Comparison of ENCODE assay signal across 16 mouse cellular contexts in the genomic region with DNA sequence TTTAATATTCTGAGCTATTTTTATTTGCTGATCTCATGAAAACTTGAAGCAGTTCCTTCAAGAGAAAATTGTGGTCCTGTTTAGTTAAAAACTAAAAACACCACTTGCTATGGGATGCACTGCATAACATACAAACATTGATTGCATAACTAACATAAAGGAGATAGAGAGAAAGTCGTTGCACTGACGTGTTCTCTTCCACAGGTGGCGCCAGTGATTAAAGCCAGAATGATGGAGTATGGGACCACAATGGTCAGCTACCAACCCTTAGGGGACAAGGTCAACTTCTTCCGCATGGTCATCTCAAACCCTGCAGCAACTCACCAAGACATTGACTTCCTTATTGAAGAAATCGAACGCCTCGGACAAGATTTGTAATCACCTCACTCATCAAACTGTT.
A peak's percentile ranks its signal among the peaks of the same experiment; 100 is the strongest.
DNase-seq lines count a peak whose midpoint lies in the region; ATAC-seq and TF ChIP-seq lines count a peak whose summit lies in the region.
"Had no signal": no experiment of that assay in that cellular context is flagged by ENCODE, and none has a peak within 500 bp of the region (broad histone marks: within the 10 kb centered on the region; RNA-seq: fewer than 3 reads in every experiment).

No protein-coding gene starts in this region.

- intact Hi-C loops in left cerebral cortex, adult 2 months (cut with DNase I): no loop called here

- H3K9me3 ChIP-seq in E14TG2a.4 (ENCODE audit: low read length): no peaks in the 10 kb centered on the region
- H3K9me3 ChIP-seq: heart, embryonic 15.5 days; limb, embryonic 10.5 days; midbrain, embryonic 15.5 days; neural tube, embryonic 15.5 days had no signal

- peak; percentile 78 for ATAC-seq in granulocyte monocyte progenitor cell, adult 5-6 weeks (replicated peaks; ENCODE audit: poor library complexity, severe bottlenecking)
- ATAC-seq: midbrain, embryonic 15.5 days had no signal

- no peak overlapping the region for H3K27ac ChIP-seq in left cerebral cortex, adult 2 months
- H3K27ac ChIP-seq: heart, embryonic 15.5 days; limb, embryonic 10.5 days; midbrain, embryonic 15.5 days; neural tube, embryonic 15.5 days had no signal

- no peaks in the 10 kb centered on the region for H3K4me1 ChIP-seq in E14TG2a.4 (replicated peaks; ENCODE audit: low read depth, low read length)
- H3K4me1 ChIP-seq: heart, embryonic 15.5 days; limb, embryonic 10.5 days; midbrain, embryonic 15.5 days; neural tube, embryonic 15.5 days had no signal

- DNase-seq in left cerebral cortex, adult 2 months (ENCODE audit: extremely low spot score in 1 of 2, low spot score in 2 of 2): no peak
- DNase-seq in left cerebral cortex, adult 18-20 months (ENCODE audit: low spot score in 2 of 2): no peak
- peak; percentile 27 to 39 for DNase-seq in B cell, adult 2 months
- no peak for DNase-seq in ovary, postnatal 10 days (ENCODE audit: low spot score)
- no peak for DNase-seq in testis, postnatal 14 days (ENCODE audit: low spot score)
- no peak for DNase-seq in heart, adult 11 months
- DNase-seq: adrenal gland, postnatal 14 days; cerebellum, adult 11-12 months; right cerebral cortex, postnatal 14 days had no signal

- H3K36me3 ChIP-seq in E14TG2a.4 (ENCODE audit: insufficient read depth, low read length): no peaks in the 10 kb centered on the region
- H3K36me3 ChIP-seq: heart, embryonic 15.5 days; limb, embryonic 10.5 days had no signal

- peak; percentile 26 for TF ChIP-seq CTCF in left cerebral cortex, adult 2 months (IDR thresholded peaks at IDR 0.05)
- TF ChIP-seq CTCF in E14TG2a.4 (conservative IDR thresholded peaks at IDR 0.05; ENCODE audit: low read length): peak; percentile 41; the same call in 1 of the 2 replicates

- H3K27me3 ChIP-seq in E14TG2a.4 (ENCODE audit: insufficient read depth, low read length): no peaks in the 10 kb centered on the region
- H3K27me3 ChIP-seq: heart, embryonic 15.5 days; midbrain, embryonic 15.5 days; neural tube, embryonic 15.5 days had no signal

- no peak overlapping the region for H3K4me3 ChIP-seq in left cerebral cortex, adult 2 months
- no peak overlapping the region for H3K4me3 ChIP-seq in E14TG2a.4 (replicated peaks; ENCODE audit: low read length)
- H3K4me3 ChIP-seq: erythroblast, embryonic 14.5 days; heart, embryonic 15.5 days; limb, embryonic 10.5 days; midbrain, embryonic 15.5 days; neural tube, embryonic 15.5 days had no signal

Comparison
In these comparisons a context has a peak if more than half of its experiments do, and no peak if none do; other contexts are left out.
1. DNase-seq: peak in B cell, adult 2 months (2 of 2); none in left cerebral cortex, adult 2 months (0 of 2), left cerebral cortex, adult 18-20 months (0 of 2), ovary, postnatal 10 days (single experiment), testis, postnatal 14 days (single experiment) and heart, adult 11 months (single experiment).